Mouse (Mus musculus): Measurements from ENCODE around the gene Ifna5.

DNA sequence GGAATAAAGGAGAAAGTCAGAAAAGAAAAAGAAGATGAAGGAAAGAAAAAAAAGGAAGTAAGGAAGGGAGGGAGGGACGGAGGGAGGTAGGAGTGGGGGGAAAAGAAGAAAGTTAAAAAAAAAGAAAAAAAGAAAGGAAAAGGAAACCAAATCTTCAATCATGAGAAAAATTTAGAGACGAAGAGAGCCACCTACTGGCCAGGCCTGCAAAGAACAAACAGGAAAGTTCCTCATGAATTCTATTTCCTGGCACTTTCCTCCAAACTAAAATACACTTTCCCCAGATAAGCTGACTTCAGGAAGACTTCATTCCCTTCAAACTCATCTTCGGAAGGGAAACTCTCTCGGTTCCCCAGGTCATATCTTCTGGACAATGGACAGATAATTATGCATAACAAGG lies 4.8 kb upstream of the Ifna5 start:
- no peak for TF ChIP-seq CEBPB (IDR thresholded peaks at IDR 0.05; ENCODE audit: low read depth)
- TF ChIP-seq CTCF (IDR thresholded peaks at IDR 0.05; ENCODE audit: control insufficient read depth, insufficient read depth, insufficient read length), result no peak
- no peak for TF ChIP-seq MAX (IDR thresholded peaks at IDR 0.05)
- no peak for TF ChIP-seq MYOG (IDR thresholded peaks at IDR 0.05; ENCODE audit: control insufficient read depth, extremely low read depth, insufficient read length)
- TF ChIP-seq MYOD1 (IDR thresholded peaks at IDR 0.05; ENCODE audit: control insufficient read depth, insufficient read length, low read depth), result no peak
- TF ChIP-seq USF1 (IDR thresholded peaks at IDR 0.05; ENCODE audit: low read depth), result no peak
